Mouse (Mus musculus): ENCODE results near the gene Hrh3.

GRCm38 (mm10) chr2:180086637-180087027 lies 17.7 kb downstream of the Hrh3 start:
- TF ChIP-seq CTCF (IDR thresholded peaks at IDR 0.05; ENCODE audit: insufficient read depth, low read length) (no peak), POLR2A (IDR thresholded peaks at IDR 0.05; ENCODE audit: borderline replicate concordance, extremely low read depth, low read depth, low read length) (no peak)
